Mouse (Mus musculus): Measurements from ENCODE around the gene Smg6.
"Not testable (repeated sequence)": the region's sequence is repeated elsewhere in the genome, so short reads cannot be mapped to it uniquely, and the experiment has no call there.

Smg6 gene

GRCm38 (mm10) chr11:75165441-75166192 lies 240.0 kb downstream of the Smg6 start:
- peak; percentile 90 for DNase-seq (ENCODE audit: low read depth, low spot score)

- DNase-seq (ENCODE audit: low read depth, low spot score), result no peak
Measured at GRCm38 (mm10) chr11:75166193-75166842, 240.7 kb downstream of the Smg6 start.

GRCm38 (mm10) chr11:75166861-75167642 lies 241.4 kb downstream of the Smg6 start:
- peak; percentile 80 for DNase-seq (ENCODE audit: low read depth, low spot score)

GRCm38 (mm10) chr11:75167643-75168589 lies 242.3 kb downstream of the Smg6 start:
- DNase-seq (ENCODE audit: low read depth, low spot score), result peak; percentile 60

- DNase-seq (ENCODE audit: low read depth, low spot score), result peak; percentile 93
Measured at GRCm38 (mm10) chr11:75168590-75169361, 243.2 kb downstream of the Smg6 start.

GRCm38 (mm10) chr11:75169405-75170080 lies 243.9 kb downstream of the Smg6 start, which contains the start of gene Hic1:
TSS of gene Hic1 (minus strand) at chr11:75169519.
- no peak for DNase-seq (ENCODE audit: low read depth, low spot score)

- DNase-seq (ENCODE audit: low read depth, low spot score), result peak; percentile 95
Measured at GRCm38 (mm10) chr11:75170136-75170751, 244.6 kb downstream of the Smg6 start.

- no peak for DNase-seq (ENCODE audit: low read depth, low spot score)
Measured at GRCm38 (mm10) chr11:75171186-75171865, 245.7 kb downstream of the Smg6 start.

GRCm38 (mm10) chr11:75172151-75173094 lies 246.8 kb downstream of the Smg6 start:
- DNase-seq (ENCODE audit: low read depth, low spot score), result peak; percentile 59

- peak; percentile 95 for DNase-seq (ENCODE audit: low read depth, low spot score)
Measured at GRCm38 (mm10) chr11:75173095-75173798, 247.6 kb downstream of the Smg6 start.

GRCm38 (mm10) chr11:75173799-75174165 lies 248.2 kb downstream of the Smg6 start:
- DNase-seq (ENCODE audit: low read depth, low spot score), result no peak

- not testable (repeated sequence) for DNase-seq (ENCODE audit: low read depth, low spot score)
Measured at GRCm38 (mm10) chr11:75174574-75174973, 249.0 kb downstream of the Smg6 start.

GRCm38 (mm10) chr11:75178011-75178410 lies 252.4 kb downstream of the Smg6 start:
- peak; percentile 9 for DNase-seq (ENCODE audit: low read depth, low spot score)

GRCm38 (mm10) chr11:75178672-75179208 lies 253.1 kb downstream of the Smg6 start, which contains the start of gene Ovca2:
TSS of gene Ovca2 (minus strand) at chr11:75178835.
- DNase-seq (ENCODE audit: low read depth, low spot score), result peak; percentile 98

GRCm38 (mm10) chr11:75183917-75184570 lies 258.4 kb downstream of the Smg6 start:
- DNase-seq (ENCODE audit: low read depth, low spot score), result no peak

- no peak for DNase-seq (ENCODE audit: low read depth, low spot score)
Measured at GRCm38 (mm10) chr11:75184573-75184972, 258.9 kb downstream of the Smg6 start.
